Mouse (Mus musculus) embryonic fibroblast, embryonic 13.5 days (primary cell): ENCODE measurements around the gene Ablim1.

ENCODE experiments used
- CTCF ChIP-seq: IDR thresholded peaks from 2 replicates; pipeline ENCODE4 v1.5.1; 2011; ENCODE audit warnings: mild to moderate bottlenecking, control low read depth, low read length, moderate library complexity, borderline replicate concordance; ENCODE audit not compliant: insufficient read depth
- POLR2A ChIP-seq: IDR thresholded peaks from 2 replicates; pipeline ENCODE4 v1.6.1; 2011; ENCODE audit warnings: low read depth, mild to moderate bottlenecking, control low read depth, low read length, moderate library complexity

DNA sequence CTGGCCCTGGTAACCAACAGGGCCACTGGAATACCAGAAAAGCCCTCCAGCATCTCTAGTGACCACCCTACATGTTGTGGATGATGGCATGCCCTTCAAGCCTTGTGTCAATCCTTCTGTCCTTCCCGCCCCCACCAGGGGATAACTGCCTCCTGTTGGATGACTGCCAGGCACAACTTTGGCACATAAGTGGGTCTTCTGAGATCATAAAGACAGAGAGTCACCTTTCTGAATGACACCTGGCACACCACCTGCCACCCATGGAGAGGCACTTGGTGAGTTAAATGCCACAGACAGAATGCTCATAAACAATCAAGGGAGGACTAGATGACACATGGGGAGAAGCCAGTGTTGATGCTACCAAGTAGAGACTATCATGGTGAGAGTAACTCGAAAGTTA lies 78.8 kb downstream of the Ablim1 start:
- TF ChIP-seq CTCF = no peak
- TF ChIP-seq POLR2A = no peak
